Mouse (Mus musculus) G1E-ER4 (cell line): Measurements from ENCODE around the gene Rpl21. TPM values are rescaled to one million over a fixed set of nuclear protein-coding genes. Genes with fewer than 3 reads are reported as not detected.

Source experiments
- GATA1 ChIP-seq: IDR thresholded peaks from one replicate; pipeline ENCODE4 v1.8.0; 2012; ENCODE audit warnings: low read length, inconsistent platforms
- polyA plus RNA-seq: library from polyadenylated mRNA; stranded (reverse); fragments of >175 nt; gene quantifications from 2 replicates; pipeline ENCODE4 v1.2.3, GENCODE M21; 2012

Gene Rpl21
- polyA plus RNA-seq, 1 experiment = 110 TPM

DNA sequence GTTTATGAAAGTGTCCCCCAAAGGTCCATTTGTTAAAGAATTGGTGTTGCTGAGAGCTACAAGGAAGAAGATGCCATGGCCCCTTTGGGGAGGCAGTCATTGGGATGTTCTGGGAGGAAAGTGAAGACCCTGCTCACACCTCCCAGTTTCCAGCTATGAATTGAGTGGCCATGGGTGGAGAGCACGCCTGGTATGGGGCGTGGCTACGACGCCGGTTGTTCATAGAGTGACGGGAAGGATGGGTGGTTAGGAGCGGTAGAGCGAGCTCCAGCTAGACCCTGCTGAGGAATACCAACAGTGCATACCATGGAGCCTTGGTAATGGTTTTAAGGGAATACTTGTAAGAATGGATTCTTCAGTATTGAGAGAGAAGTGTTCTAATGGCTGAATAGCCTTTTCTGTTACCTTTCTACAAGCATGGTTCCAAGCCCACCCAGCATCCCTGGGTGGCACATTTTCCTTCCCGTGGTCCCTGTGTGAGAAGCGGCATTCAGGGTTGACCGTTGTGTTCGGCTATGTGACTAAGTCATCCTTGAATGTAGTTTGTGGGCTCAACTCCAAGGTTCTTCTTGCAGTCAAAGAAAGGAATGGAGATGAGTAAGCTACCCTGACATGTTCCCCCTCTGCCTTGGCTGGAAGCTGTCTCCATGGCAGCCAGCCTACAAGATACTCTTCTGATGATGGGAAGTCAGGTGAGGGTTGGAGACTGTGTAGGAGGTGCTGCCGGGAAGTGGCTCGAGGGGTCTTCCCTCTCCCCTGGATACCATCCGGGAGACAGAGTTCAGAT lies 51.0 kb downstream of the Rpl21 start:
- no peak for TF ChIP-seq GATA1

Other genes starting within 250 kb of the Rpl21 start
- not detected in 2 replicates for gene Gpr12, start 247.7 kb upstream of the Rpl21 start, polyA plus RNA-seq
- gene Usp12, start 37.9 kb upstream of the Rpl21 start, polyA plus RNA-seq = 7.7 and 7.9 TPM in 2 replicates
- gene Rasl11a, start 12.2 kb downstream of the Rpl21 start, polyA plus RNA-seq = 37.0 and 44.5 TPM in 2 replicates
- gene Gtf3a, start 115.8 kb downstream of the Rpl21 start, polyA plus RNA-seq = 209 and 254 TPM in 2 replicates
- gene Mtif3, start 130.9 kb downstream of the Rpl21 start, polyA plus RNA-seq = 2.2 and 5.5 TPM in 2 replicates
- 14.1 and 17.2 TPM in 2 replicates for gene Lnx2, start 243.7 kb downstream of the Rpl21 start, polyA plus RNA-seq
- 160 and 165 TPM in 2 replicates for gene Polr1d, start 244.2 kb downstream of the Rpl21 start, polyA plus RNA-seq